Mouse (Mus musculus) neural tube, embryonic 10.5 days (tissue): ENCODE results near the gene Zfp286.

Experiments
- DNase-seq: peaks from one replicate; pipeline ENCODE4 v3.0.0-alpha.2; 2017; ENCODE audit warnings: low spot score; ENCODE audit errors: extremely low spot score

Zfp286 gene

DNA sequence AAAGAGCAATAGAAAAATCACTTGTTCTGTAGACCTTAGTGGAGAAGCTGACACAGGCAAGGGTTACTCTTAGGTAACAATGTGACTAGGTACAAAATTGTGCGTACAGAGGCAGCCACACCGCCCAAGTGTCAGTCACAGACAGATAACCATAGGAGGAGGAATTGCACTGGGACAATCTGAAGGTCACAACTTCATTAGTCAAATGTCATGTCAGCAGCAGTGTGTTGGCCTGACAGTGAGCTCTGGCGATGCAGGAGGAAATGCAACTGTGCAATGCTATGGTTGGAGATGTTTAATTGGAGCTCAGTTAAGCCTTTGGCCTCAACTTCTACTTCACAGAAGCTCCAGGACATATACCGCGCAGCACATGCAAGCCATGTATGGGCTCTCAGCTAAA lies 78.6 kb downstream of the Zfp286 start:
- DNase-seq, result no peak

DNA sequence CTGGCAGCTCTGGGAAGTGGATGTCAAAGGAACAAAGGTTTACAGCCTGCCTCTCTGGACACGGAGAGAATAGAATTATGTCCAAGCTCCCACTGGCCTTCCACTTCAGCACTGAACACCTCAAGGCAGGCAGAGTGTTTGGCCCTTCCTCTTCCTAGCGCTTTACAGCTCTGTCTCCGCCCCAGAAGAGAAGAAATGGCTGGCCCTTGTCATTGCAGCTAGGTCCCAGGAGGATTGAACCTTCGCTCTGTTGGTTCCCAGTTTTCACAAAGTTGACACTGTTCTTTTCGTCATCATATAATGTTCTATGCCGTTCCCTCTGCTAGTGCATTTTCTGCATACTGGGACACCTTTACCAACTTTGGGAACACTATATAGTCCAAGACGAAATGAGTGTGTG lies 81.0 kb downstream of the Zfp286 start:
- no peak for DNase-seq

DNA sequence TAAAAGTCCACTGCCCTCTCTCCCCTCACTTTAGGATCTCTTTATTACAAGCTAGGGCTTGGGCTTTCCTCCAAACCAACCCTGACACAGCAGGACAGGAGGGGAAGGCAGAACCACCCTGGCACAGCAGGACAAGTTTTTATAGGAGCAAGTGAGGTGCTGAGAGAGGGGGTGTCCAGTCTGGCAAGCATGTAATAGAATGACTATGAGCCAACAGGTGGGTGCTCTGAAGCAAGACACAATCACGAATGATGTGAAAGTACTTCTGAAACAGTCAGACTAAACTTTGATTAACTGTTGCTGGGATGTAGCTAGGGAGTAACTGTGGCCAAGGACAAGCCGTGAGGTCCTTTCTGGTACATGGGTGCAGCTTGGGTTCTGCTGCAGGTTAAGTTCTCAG lies 83.1 kb downstream of the Zfp286 start:
- no peak for DNase-seq
